Mouse (Mus musculus): Measurements from ENCODE around the gene Synpr. TPM values are rescaled to one million over a fixed set of nuclear protein-coding genes. Genes with fewer than 3 reads are reported as not detected.

Gene Synpr
- total and polyA plus RNA-seq, 2 experiments from 2014 or later, result 67.2 to 69.3 TPM

- Histone ChIP-seq H3K9ac (no peak overlapping the region), H3K4me1 (ENCODE audit: insufficient read depth) (no peaks in the 10 kb centered on the region), H3K27ac (ENCODE audit: low read depth, low read length) (no peak overlapping the region), H3K27me3 (ENCODE audit: insufficient read depth, low read length) (no peaks in the 10 kb centered on the region), H3K9me3 (ENCODE audit: low read length) (no peaks in the 10 kb centered on the region), H3K4me2 (ENCODE audit: low read depth) (no peak overlapping the region), H3K36me3 (ENCODE audit: insufficient read depth) (no peaks in the 10 kb centered on the region), H3K4me3 (ENCODE audit: low read depth, low read length) (no peak overlapping the region)
- DNase-seq (no peak), ATAC-seq (no peak)
- no peak for TF ChIP-seq CTCF (IDR thresholded peaks at IDR 0.05; ENCODE audit: low read depth)
- 58% methylated on average over 2 of the region's 2 CpGs for WGBS
These were observed 336.0 kb downstream of the Synpr start for GRCm38 (mm10) chr14:13620531-13620930.

GRCm38 (mm10) chr14:13649865-13650264, 365.3 kb downstream of the Synpr start:
- DNase-seq (peak; percentile 79), ATAC-seq (peak; percentile 75)
- TF ChIP-seq CTCF (IDR thresholded peaks at IDR 0.05; ENCODE audit: low read depth), result no peak
- Histone ChIP-seq H3K4me2 (ENCODE audit: low read depth) (no peak overlapping the region), H3K4me1 (ENCODE audit: insufficient read depth) (0 out of 2 replicates have a peak, but pooled peaks cover 4% of the 10 kb centered on the region), H3K9me3 (ENCODE audit: low read length) (no peaks in the 10 kb centered on the region), H3K4me3 (ENCODE audit: low read depth, low read length) (no peak overlapping the region), H3K27ac (ENCODE audit: low read depth, low read length) (no peak overlapping the region), H3K27me3 (ENCODE audit: insufficient read depth, low read length) (no peaks in the 10 kb centered on the region), H3K9ac (no peak overlapping the region), H3K36me3 (ENCODE audit: insufficient read depth) (no peaks in the 10 kb centered on the region)
- WGBS, result 58% methylated on average over 1 of the region's 1 CpGs

- Histone ChIP-seq H3K4me1 (ENCODE audit: insufficient read depth) (0 out of 2 replicates have a peak, but pooled peaks cover 4% of the 10 kb centered on the region), H3K9me3 (ENCODE audit: low read length) (no peaks in the 10 kb centered on the region), H3K9ac (no peak overlapping the region), H3K4me2 (ENCODE audit: low read depth) (no peak overlapping the region), H3K27ac (ENCODE audit: low read depth, low read length) (no peak overlapping the region), H3K4me3 (ENCODE audit: low read depth, low read length) (no peak overlapping the region), H3K36me3 (ENCODE audit: insufficient read depth) (no peaks in the 10 kb centered on the region), H3K27me3 (ENCODE audit: insufficient read depth, low read length) (no peaks in the 10 kb centered on the region)
- WGBS, result 66% methylated on average over 1 of the region's 1 CpGs
- DNase-seq (no peak), ATAC-seq (no peak)
- TF ChIP-seq CTCF (IDR thresholded peaks at IDR 0.05; ENCODE audit: low read depth), result no peak
These were observed 366.5 kb downstream of the Synpr start for GRCm38 (mm10) chr14:13651039-13651438.

DNA sequence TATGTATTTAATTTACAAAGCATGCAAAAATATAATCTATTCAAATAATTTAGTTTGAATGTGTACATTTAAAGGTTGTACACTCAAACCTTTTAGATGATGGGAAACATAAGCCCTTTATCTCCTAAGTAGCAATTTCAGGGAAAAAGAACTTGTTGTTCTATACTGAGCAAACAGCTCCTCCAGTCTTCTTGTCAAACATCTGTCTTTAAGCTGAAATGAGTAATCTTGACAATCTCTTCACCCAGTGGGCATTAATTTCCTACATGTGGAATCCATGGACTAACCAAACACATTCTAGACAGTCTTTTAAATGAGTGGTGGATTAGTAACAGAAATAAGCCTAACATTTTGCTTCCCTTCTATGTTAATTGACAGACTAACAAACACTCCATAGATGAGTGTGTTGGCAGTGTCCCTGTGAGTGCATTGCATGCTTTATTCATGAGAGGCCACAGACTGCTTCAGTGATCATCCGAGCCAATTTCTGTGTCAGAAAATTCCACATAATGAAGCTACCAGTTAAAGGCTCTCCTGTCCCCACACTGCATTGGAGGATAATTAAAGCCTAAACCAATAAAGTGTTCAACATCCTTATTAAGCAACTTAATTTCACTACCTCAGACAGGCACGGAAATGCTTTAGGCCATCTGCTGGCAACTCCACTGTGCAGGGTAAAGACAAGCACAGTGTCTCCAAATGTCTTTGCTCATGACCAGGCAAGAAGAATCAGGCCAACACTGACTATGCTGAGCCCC, 367.1 kb downstream of the Synpr start:
- H3K4me2 ChIP-seq (ENCODE audit: low read depth), result no peak overlapping the region
- DNase-seq, result peak; percentile 73
- H3K4me3 ChIP-seq (ENCODE audit: low read depth, low read length), result no peak overlapping the region
- peak; percentile 93 for ATAC-seq
- H3K9me3 ChIP-seq (ENCODE audit: low read length), result no peaks in the 10 kb centered on the region
- 12% methylated on average over 2 of the region's 2 CpGs for WGBS
- H3K36me3 ChIP-seq (ENCODE audit: insufficient read depth), result no peaks in the 10 kb centered on the region
- no peaks in the 10 kb centered on the region for H3K27me3 ChIP-seq (ENCODE audit: insufficient read depth, low read length)
- H3K27ac ChIP-seq (ENCODE audit: low read depth, low read length), result no peak overlapping the region
- no peak overlapping the region for H3K9ac ChIP-seq
- 0 out of 2 replicates have a peak, but pooled peaks cover 4% of the 10 kb centered on the region for H3K4me1 ChIP-seq (ENCODE audit: insufficient read depth)
- 0 out of 2 replicates have a peak, but pooled peaks have one; percentile 7 for TF ChIP-seq CTCF (IDR thresholded peaks at IDR 0.05; ENCODE audit: low read depth)
